Mouse (Mus musculus): ENCODE results near the gene Nup50. TPM values are rescaled to one million over a fixed set of nuclear protein-coding genes. Genes with fewer than 3 reads are reported as not detected.
A peak's percentile ranks its signal among the peaks of the same experiment; 100 is the strongest.

The Nup50 gene
- total RNA-seq, 4 experiments from 2014 or later: 27.8 to 30.0 (median 28.9) TPM

GRCm38 (mm10) chr15:84987874-84988825 lies 64.9 kb downstream of the Nup50 start, which contains the start of gene 5031439G07Rik:
Gene 5031439G07Rik, minus strand, starts transcription at chr15:84988551.
- peak; percentile 68 to 90 for DNase-seq (ENCODE audit: low spot score in 2 of 2)

DNA sequence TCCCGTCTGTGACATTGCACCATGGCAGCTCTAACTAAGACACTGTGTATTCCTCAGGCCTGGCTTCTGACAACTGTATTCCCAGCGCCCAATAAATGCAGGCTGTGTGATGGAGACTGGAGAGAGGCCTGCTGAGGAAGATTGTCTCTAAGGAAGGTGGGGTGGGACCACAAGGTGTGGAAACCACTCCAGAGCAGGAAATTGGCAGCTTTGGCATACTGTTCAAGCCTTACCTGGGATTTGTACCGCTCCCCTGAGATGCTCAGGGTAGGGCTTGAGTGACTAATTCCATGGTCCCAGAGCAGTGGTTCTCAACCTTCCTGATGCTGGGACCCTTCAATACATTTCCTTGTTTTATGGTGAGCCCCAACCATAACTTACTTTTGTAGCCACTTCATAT lies 65.9 kb downstream of the Nup50 start:
- no peak for DNase-seq (ENCODE audit: low spot score in 2 of 2)

DNA sequence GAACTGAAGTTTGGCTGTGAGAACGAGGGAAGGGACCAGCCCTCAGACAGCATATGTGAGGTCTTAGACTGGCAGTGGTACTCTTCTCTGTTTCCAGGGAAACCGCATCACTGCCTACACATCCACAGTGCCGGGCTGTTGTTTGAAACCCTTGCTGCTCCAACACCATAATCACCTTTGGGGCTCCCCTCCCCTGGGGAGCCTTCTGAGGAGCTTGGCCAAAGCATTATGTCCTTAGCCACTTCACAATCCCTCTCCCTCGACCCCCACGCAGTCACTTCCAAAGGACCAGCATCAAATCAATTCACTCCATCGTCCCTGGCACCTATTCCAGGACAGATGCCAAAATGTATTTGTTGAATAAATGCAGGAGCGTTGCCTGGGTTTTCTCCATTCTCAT lies 66.6 kb downstream of the Nup50 start:
- DNase-seq (ENCODE audit: low spot score in 2 of 2): no peak

Small RNAs within 50 kb of the gene (microRNA-seq; reads per million reads assigned to microRNA genes)
- gene Mir1249: 1,194 to 1,490 reads per million in 2 experiments

Other genes with a start within 250 kb of the Nup50 start
- under 1 TPM in 2 of 4 experiments, not detected in 2; 0.26 to 0.28 TPM for gene Arhgap8, start 203.4 kb upstream of the Nup50 start, total RNA-seq (2022)
- 10 to 100 TPM; 10.6 to 17.9 (median 14.5) TPM for gene Phf21b, start 67.4 kb upstream of the Nup50 start, total RNA-seq (2022)
- gene Gm29666, start 3.4 kb upstream of the Nup50 start, total RNA-seq (2022): 1 to 10 TPM; 1.4 to 1.8 (median 1.7) TPM
- 100 to 1,000 TPM; 105 to 107 (median 107) TPM for gene 5031439G07Rik, start 65.1 kb downstream of the Nup50 start, total RNA-seq (2022)
- gene Upk3a, start 93.7 kb downstream of the Nup50 start, total RNA-seq (2022): under 1 TPM in 2 of 4 experiments, not detected in 2; 0.35 to 0.44 TPM
- gene Fam118a, start 105.5 kb downstream of the Nup50 start, total RNA-seq (2022): 10 to 100 TPM; 21.6 to 29.7 (median 22.1) TPM
- gene Smc1b, start 208.6 kb downstream of the Nup50 start, total RNA-seq (2022): under 1 TPM in 1 of 4 experiments, not detected in 3; 0.07 TPM
- under 1 TPM in 1 of 4 experiments, not detected in 3; 0.32 TPM for gene Ribc2, start 208.7 kb downstream of the Nup50 start, total RNA-seq (2022)

Measured in left cerebral cortex, adult 8-10 months (tissue).